9 mouse cellular contexts compared by ENCODE assay signal in the genomic region with DNA sequence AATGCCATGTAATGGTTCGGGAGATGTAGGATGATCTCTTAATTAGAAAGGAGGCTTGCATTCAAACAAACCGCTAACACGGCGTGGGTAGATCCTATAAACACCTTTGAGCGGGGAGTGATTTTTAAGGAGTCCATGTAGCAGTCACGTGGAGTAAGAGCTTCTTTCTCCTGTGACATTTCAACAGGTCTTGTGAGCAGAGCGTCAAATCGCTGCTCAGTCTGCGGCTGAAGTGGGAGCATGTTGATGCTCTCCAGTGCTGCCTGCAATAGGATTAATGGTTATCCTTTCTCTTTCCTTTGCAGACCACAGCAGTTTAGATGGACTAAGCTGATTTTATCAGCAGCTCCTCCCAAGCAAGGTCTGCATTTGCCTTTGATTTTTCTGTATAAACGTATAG. TPM values are rescaled to one million over a fixed set of nuclear protein-coding genes. Genes with fewer than 3 reads are reported as not detected.
A peak's percentile ranks its signal among the peaks of the same experiment; 100 is the strongest.
DNase-seq lines count a peak whose midpoint lies in the region; ATAC-seq and TF ChIP-seq lines count a peak whose summit lies in the region.
"Had no signal": no experiment of that assay in that cellular context is flagged by ENCODE, and none has a peak within 500 bp of the region (broad histone marks: within the 10 kb centered on the region; RNA-seq: fewer than 3 reads in every experiment).

No protein-coding gene starts in this region.

- peak overlapping the region; percentile 89 for H3K4me2 ChIP-seq in hindbrain, embryonic 12.5 days (replicated peaks)
- peak overlapping the region; percentile 95 for H3K4me2 ChIP-seq in liver, embryonic 14.5 days (ENCODE audit: low read depth)
- H3K4me2 ChIP-seq in stomach, embryonic 14.5 days (replicated peaks; ENCODE audit: low read depth, low read length) = peak overlapping the region; percentile 96

- peak; percentile 37 for DNase-seq in CD4-positive, CD25-positive, alpha-beta regulatory T cell, adult 2 months (ENCODE audit: low read depth, low spot score)
- no peak for DNase-seq in testis, postnatal 10 days (ENCODE audit: low spot score)
- no peak for DNase-seq in liver, embryonic 14.5 days (ENCODE audit: low read depth in 3 of 3, low spot score in 3 of 3)
- DNase-seq in gastrocnemius, postnatal 4 days (ENCODE audit: low spot score in 2 of 2) = no peak

- H3K9ac ChIP-seq in hindbrain, embryonic 12.5 days = peak overlapping the region; percentile 70
- H3K9ac ChIP-seq in liver, embryonic 14.5 days (replicated peaks) = peak overlapping the region; percentile 73
- peak overlapping the region; percentile 53 for H3K9ac ChIP-seq in stomach, embryonic 14.5 days (replicated peaks; ENCODE audit: low read depth, low read length)

- H3K27me3 ChIP-seq in testis, adult 2 months (ENCODE audit: control insufficient read depth, insufficient read depth, low read length) = no peaks in the 10 kb centered on the region
- H3K27me3 ChIP-seq in hindbrain, embryonic 12.5 days = no peaks in the 10 kb centered on the region
- no peaks in the 10 kb centered on the region for H3K27me3 ChIP-seq in liver, embryonic 14.5 days (ENCODE audit: control insufficient read depth, insufficient read depth, low read length)
- no peaks in the 10 kb centered on the region for H3K27me3 ChIP-seq in stomach, embryonic 14.5 days (ENCODE audit: control insufficient read depth, insufficient read depth, low read length)

- WGBS in hindbrain, embryonic 12.5 days = 9% methylated on average over 10 of the region's 10 CpGs
- 6% methylated on average over 10 of the region's 10 CpGs for WGBS in liver, embryonic 14.5 days (ENCODE audit: insufficient replicate concordance)
- 2% methylated on average over 10 of the region's 10 CpGs for WGBS in stomach, embryonic 14.5 days

- no peak for TF ChIP-seq CTCF in testis, adult 2 months (IDR thresholded peaks at IDR 0.05; ENCODE audit: control insufficient read depth, insufficient read depth, insufficient replicate concordance, low read depth, low read length)
- no peak for TF ChIP-seq CTCF in liver, embryonic 14.5 days (IDR thresholded peaks at IDR 0.05; ENCODE audit: low read depth)

- H3K36me3 ChIP-seq in testis, adult 2 months (ENCODE audit: control insufficient read depth, insufficient read depth, low read length) = no peaks in the 10 kb centered on the region
- H3K36me3 ChIP-seq in hindbrain, embryonic 12.5 days = no peaks in the 10 kb centered on the region
- no peaks in the 10 kb centered on the region for H3K36me3 ChIP-seq in liver, embryonic 14.5 days (replicated peaks; ENCODE audit: control insufficient read depth, insufficient read depth, low read depth)
- no peaks in the 10 kb centered on the region for H3K36me3 ChIP-seq in stomach, embryonic 14.5 days (ENCODE audit: control insufficient read depth, insufficient read depth, low read length)

- no peak for TF ChIP-seq EP300 in liver, embryonic 14.5 days (IDR thresholded peaks at IDR 0.05; ENCODE audit: low read depth)

- no peak for ATAC-seq in CD4-positive, CD25-positive, alpha-beta regulatory T cell, adult 4 months
- no peak for ATAC-seq in hindbrain, embryonic 12.5 days (ENCODE audit: low FRiP score)
- ATAC-seq in liver, embryonic 14.5 days (ENCODE audit: insufficient read depth) = no peak
- ATAC-seq in stomach, embryonic 14.5 days (ENCODE audit: insufficient number of reproducible peaks, insufficient read depth, low FRiP score, low read depth) = no peak

- TF ChIP-seq POLR2A in testis, adult 2 months (IDR thresholded peaks at IDR 0.05; ENCODE audit: control insufficient read depth, low read depth, low read length) = no peak

- H3K4me1 ChIP-seq in testis, adult 2 months (ENCODE audit: control insufficient read depth, insufficient read depth, low read length) = peaks cover 5% of the 10 kb centered on the region
- H3K4me1 ChIP-seq in hindbrain, embryonic 12.5 days = peaks cover 10% of the 10 kb centered on the region
- peaks cover 2 to 7% of the 10 kb centered on the region in 2 experiments; a peak in 2 of 4 replicates for H3K4me1 ChIP-seq in liver, embryonic 14.5 days (replicated peaks; ENCODE audit: control insufficient read depth in 2 of 2, insufficient read depth in 2 of 2, low read length in 1 of 2)
- H3K4me1 ChIP-seq in stomach, embryonic 14.5 days (ENCODE audit: control insufficient read depth, insufficient read depth, low read length) = no peaks in the 10 kb centered on the region

- H3K27ac ChIP-seq in testis, adult 2 months (ENCODE audit: control insufficient read depth, insufficient read depth, low read depth, low read length) = peak overlapping the region; percentile 97
- H3K27ac ChIP-seq in hindbrain, embryonic 12.5 days = no peak overlapping the region
- no peak overlapping the region for H3K27ac ChIP-seq in liver, embryonic 14.5 days
- peak overlapping the region; percentile 7; the same call in 1 of the 2 replicates for H3K27ac ChIP-seq in stomach, embryonic 14.5 days (ENCODE audit: low read length)

- H3K9me3 ChIP-seq in hindbrain, embryonic 12.5 days (replicated peaks) = no peaks in the 10 kb centered on the region
- H3K9me3 ChIP-seq in liver, embryonic 14.5 days (ENCODE audit: control insufficient read depth, low read length) = no peaks in the 10 kb centered on the region
- H3K9me3 ChIP-seq in stomach, embryonic 14.5 days (ENCODE audit: control insufficient read depth, low read depth, low read length) = no peaks in the 10 kb centered on the region

- peak overlapping the region; percentile 96 for H3K4me3 ChIP-seq in testis, adult 2 months (ENCODE audit: control insufficient read depth, low read depth, low read length)
- peak overlapping the region; percentile 61 for H3K4me3 ChIP-seq in hindbrain, embryonic 12.5 days
- H3K4me3 ChIP-seq in liver, embryonic 14.5 days (ENCODE audit: insufficient read depth in 1 of 2, low read depth in 2 of 2, low read length in 2 of 2) = peak overlapping the region; percentile 62 to 80
- peak overlapping the region; percentile 57 for H3K4me3 ChIP-seq in stomach, embryonic 14.5 days (ENCODE audit: low read depth, low read length)

RNA-seq across cellular contexts. Expression of a gene that starts 0.8 kb away (rescaled TPM):
- polyA plus RNA-seq in CD4-positive, CD25-positive, alpha-beta regulatory T cell, adult 4 months (2017; shearing (Covaris generic)) = 10 to 100 TPM; 16.7 to 17.4 TPM
- polyA plus RNA-seq in testis, adult 2 months (2012; rRNA removed) = 49.7 and 55.3 TPM in 2 replicates
- 19.5 and 21.5 TPM in 2 replicates for polyA plus RNA-seq in hindbrain, embryonic 12.5 days (2016; fragmentation: Nextera tagmentation; extraction: Ambion mirVana)
- polyA plus RNA-seq in liver, embryonic 14.5 days (2012; rRNA removed) = 2.2 and 2.6 TPM in 2 replicates
- 2.3 and 3.0 TPM in 2 replicates for polyA plus RNA-seq in liver, embryonic 14.5 days (2014; fragmentation: Nextera tagmentation; extraction: Ambion mirVana)
- 16.0 and 16.2 TPM in 2 replicates for polyA plus RNA-seq in stomach, embryonic 14.5 days (2014; fragmentation: Nextera tagmentation; extraction: Ambion mirVana)
- 10 to 100 TPM; 14.0 to 17.5 TPM for total RNA-seq in gastrocnemius, postnatal 4 days (2021)

RNA-seq across cellular contexts. Expression of a gene that starts 6.7 kb away (rescaled TPM):
- polyA plus RNA-seq in CD4-positive, CD25-positive, alpha-beta regulatory T cell, adult 4 months (2017; shearing (Covaris generic)) = 10 to 100 TPM; 18.7 to 25.3 TPM
- 96.7 and 131 TPM in 2 replicates for polyA plus RNA-seq in testis, adult 2 months (2012; rRNA removed)
- 63.8 and 66.5 TPM in 2 replicates for polyA plus RNA-seq in hindbrain, embryonic 12.5 days (2016; fragmentation: Nextera tagmentation; extraction: Ambion mirVana)
- 15.8 and 32.5 TPM in 2 replicates for polyA plus RNA-seq in liver, embryonic 14.5 days (2012; rRNA removed)
- 34.1 and 37.2 TPM in 2 replicates for polyA plus RNA-seq in liver, embryonic 14.5 days (2014; fragmentation: Nextera tagmentation; extraction: Ambion mirVana)
- polyA plus RNA-seq in stomach, embryonic 14.5 days (2014; fragmentation: Nextera tagmentation; extraction: Ambion mirVana) = 79.1 and 84.9 TPM in 2 replicates
- total RNA-seq in gastrocnemius, postnatal 4 days (2021) = 10 to 100 TPM; 36.1 to 38.4 TPM

RNA-seq across cellular contexts. Expression of a gene that starts 22.2 kb away (rescaled TPM):
- polyA plus RNA-seq in CD4-positive, CD25-positive, alpha-beta regulatory T cell, adult 4 months (2017; shearing (Covaris generic)) = not detected
- polyA plus RNA-seq in testis, adult 2 months (2012; rRNA removed) = not detected in 2 replicates
- not detected in 2 replicates for polyA plus RNA-seq in hindbrain, embryonic 12.5 days (2016; fragmentation: Nextera tagmentation; extraction: Ambion mirVana)
- polyA plus RNA-seq in liver, embryonic 14.5 days (2012; rRNA removed) = not detected in 2 replicates
- polyA plus RNA-seq in liver, embryonic 14.5 days (2014; fragmentation: Nextera tagmentation; extraction: Ambion mirVana) = not detected in 2 replicates
- not detected in 2 replicates for polyA plus RNA-seq in stomach, embryonic 14.5 days (2014; fragmentation: Nextera tagmentation; extraction: Ambion mirVana)
- not detected for total RNA-seq in gastrocnemius, postnatal 4 days (2021)
- total RNA-seq: layer of hippocampus, postnatal 14 days had no signal

Comparison
In these comparisons a context has a peak if more than half of its experiments do, and no peak if none do; other contexts are left out.
1. H3K27ac ChIP-seq: peak in testis, adult 2 months (single experiment) and stomach, embryonic 14.5 days (single experiment); none in hindbrain, embryonic 12.5 days (single experiment) and liver, embryonic 14.5 days (single experiment).
2. Peak in every context shown above with its lines, with median percentiles within 50 percentile points of each other: H3K4me3 ChIP-seq, H3K4me2 ChIP-seq and H3K9ac ChIP-seq.